Mouse (Mus musculus) megakaryocyte, embryonic 14.5 days (primary cell): ENCODE measurements at regions not wholly inside any gene's neighbourhood (a gene's known extent, or its start where the extent isn't known, plus 50 kb on each side); places are given as distances from the start of the nearest gene placed in this dataset.

Source experiments
- FLI1 ChIP-seq: IDR thresholded peaks from 2 replicates; pipeline ENCODE4 v1.6.1; 2012; ENCODE audit warnings: low read length, inconsistent platforms, mixed read lengths
- GATA1 ChIP-seq: IDR thresholded peaks from 3 replicates; pipeline ENCODE4 v1.6.1; 2012; ENCODE audit warnings: mixed read lengths, low read length, inconsistent platforms, borderline replicate concordance

- no peak for TF ChIP-seq FLI1
- no peak for TF ChIP-seq GATA1
These were observed 126.6 kb upstream of the Pkdcc start for GRCm38 (mm10) chr17:83088471-83088870.
